Mouse (Mus musculus): Measurements from ENCODE around the gene Uap1.
"Not testable (repeated sequence)": the region's sequence is repeated elsewhere in the genome, so short reads cannot be mapped to it uniquely, and the experiment has no call there.

Gene Uap1

DNA sequence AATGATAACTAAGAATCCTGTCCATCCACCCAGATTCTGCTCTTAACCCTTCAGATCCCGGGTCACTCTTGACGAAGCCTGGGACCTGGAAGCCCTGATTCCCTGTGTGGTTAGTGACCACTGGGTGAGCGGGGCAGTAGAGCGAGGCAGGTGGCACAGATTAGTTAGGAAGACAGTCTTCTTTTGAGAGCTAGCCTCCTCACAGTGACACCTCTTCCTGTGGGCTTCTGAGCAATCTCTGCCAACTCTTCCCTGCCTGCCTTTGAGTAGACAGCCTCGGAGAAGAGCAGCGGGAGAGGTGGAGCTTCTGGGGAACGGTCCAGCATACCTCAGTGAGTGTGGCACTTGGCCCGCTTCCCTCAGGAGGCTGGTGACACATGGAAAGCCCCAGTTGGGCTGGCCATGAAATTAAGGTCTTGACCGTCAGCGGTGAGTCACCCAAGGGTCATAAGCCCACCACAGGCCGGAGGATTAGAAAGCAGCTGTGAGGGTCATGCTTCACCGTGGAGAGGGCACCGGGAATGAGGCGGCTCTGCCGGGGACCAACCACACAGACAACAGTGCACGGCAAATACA lies 63.0 kb downstream of the Uap1 start:
- no peak for DNase-seq (ENCODE audit: low read depth)

DNA sequence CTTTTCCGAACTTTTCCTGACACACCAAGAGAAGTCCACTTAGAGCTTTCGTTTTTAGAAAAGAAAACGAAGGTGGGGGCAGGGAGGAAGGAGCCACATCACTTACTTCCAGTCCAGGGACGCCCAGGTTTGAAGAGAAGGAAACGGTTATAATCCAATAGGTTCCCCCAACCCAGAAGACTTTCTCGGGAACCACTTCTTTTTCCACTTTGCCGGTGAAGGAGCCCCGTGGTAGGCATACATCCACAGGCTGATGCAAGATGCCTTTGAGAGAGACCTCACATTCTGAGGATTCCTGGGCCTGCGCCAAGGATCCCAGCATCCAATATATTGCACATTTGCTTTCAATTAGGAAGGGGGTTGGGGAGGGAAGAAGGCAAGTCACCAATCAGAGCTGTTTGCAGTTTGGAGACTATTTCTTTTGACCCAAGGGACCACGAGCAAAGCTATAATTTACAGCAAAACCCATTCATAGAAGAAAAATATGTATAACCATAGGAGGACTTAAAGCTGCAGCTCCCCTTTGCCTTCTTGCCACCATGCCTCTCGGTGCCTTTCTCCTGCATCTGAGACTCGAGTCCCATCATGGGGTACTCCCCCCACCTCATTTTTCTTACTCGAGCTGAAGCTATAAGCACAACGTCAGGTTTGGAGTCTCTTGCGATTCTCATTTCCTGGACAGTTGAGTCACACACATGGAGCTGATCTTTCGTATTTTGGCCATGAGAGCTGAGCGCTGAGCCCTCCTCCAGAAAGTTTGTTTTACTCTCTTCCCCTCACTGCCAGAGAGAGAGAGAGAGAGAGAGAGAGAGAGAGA lies 64.0 kb downstream of the Uap1 start, which contains the start of gene Ddr2:
Gene Ddr2 (minus strand): TSS at position 247 of the 817 bp plus-strand sequence.
- no peak for DNase-seq (ENCODE audit: low read depth)

- no peak for DNase-seq (ENCODE audit: low read depth)
Measured at GRCm38 (mm10) chr1:170109776-170110515, 64.8 kb downstream of the Uap1 start.

DNA sequence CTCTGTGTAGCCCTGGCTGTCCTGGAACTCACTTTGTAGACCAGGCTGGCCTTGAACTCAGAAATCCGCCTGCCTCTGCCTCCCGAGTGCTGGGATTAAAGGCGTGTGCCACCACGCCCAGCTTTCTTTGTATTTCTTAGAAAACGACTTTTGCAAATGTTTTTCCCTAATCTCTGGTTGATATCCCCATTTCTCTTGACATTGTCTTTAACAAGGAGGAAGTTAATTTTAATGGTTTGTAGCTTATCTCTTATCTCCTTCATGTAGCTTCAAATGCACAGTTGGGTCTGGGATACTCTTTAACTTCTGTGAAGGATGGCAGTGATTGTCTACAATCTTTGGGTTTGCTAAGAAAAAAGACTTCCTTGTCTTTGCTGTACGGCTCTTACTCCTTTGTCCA lies 71.9 kb downstream of the Uap1 start:
- not testable (repeated sequence) for DNase-seq (ENCODE audit: low read depth)
